Mouse (Mus musculus) liver, postnatal 0 days (tissue): ENCODE measurements around the gene Gm16513.
"Not testable (repeated sequence)": the region's sequence is repeated elsewhere in the genome, so short reads cannot be mapped to it uniquely, and the experiment has no call there.

Source experiments
- CTCF ChIP-seq: sonication (generic); IDR thresholded peaks from 2 replicates; pipeline ENCODE4 v1.5.1; 2016; ENCODE audit warnings: antibody characterized with exemption, low read depth
- EP300 ChIP-seq: IDR thresholded peaks from 2 replicates; pipeline ENCODE4 v1.6.1; 2016; ENCODE audit warnings: antibody characterized with exemption, low read depth, mild to moderate bottlenecking

DNA sequence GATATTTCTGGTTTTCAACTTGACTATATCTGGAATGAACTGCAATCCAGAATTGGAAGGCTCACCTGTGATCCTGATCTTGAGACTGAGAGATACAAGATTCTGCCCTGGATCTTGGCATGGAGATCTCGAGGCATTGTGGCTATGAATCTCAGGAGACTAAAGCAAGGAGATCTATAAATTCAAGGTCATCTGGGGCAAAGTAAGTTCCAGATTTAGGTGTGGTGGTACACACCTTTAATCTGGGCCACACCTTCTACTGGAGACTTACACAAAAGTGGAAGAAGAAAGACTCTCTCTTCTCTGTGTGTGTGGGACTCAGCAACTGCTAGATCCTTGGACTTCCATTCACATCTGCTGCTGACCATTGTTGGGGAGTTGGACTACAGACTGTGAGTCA is at the start of gene Gm16513:
- not testable (repeated sequence) for TF ChIP-seq CTCF, EP300
